Mouse (Mus musculus) liver, embryonic 14.5 days (tissue): ENCODE data around the gene Cxcr1.

Source experiments
- CTCF ChIP-seq: IDR thresholded peaks from 2 replicates; pipeline ENCODE4 v1.5.1; 2016; ENCODE audit warnings: antibody characterized with exemption, low read depth, control low read depth
- EP300 ChIP-seq: IDR thresholded peaks from 2 replicates; pipeline ENCODE4 v1.6.1; 2016; ENCODE audit warnings: antibody characterized with exemption, low read depth

DNA sequence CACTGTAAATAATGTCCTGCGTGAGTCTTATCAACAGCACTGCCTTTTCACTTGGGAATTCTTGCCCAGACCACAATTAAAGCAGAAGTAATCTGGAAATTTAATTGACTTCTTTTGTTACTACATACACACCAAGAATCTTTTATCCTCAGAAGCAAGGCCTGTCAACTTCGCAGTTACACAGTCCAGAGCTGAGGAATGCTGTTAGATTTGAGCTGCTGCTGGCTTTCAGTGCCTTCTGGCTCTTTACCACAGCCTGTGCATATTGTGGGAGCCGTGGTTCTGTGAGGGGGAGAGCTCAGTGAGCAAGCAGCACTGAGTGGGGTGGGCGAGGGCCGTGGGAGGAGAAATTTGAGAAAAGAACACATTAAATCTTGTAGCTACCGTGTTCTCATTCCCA lies 45.9 kb upstream of the Cxcr1 start:
- TF ChIP-seq CTCF (no peak), EP300 (no peak)
